Mouse (Mus musculus) frontal cortex, postnatal 25 days (tissue): ENCODE results near the gene Pdpn.

Experiments used
- DNase-seq, 2 experiments: peaks; one replicate each; pipeline ENCODE4 v3.0.0; 2022; ENCODE audit warnings: low spot score in 2 of 2

Gene Pdpn

DNA sequence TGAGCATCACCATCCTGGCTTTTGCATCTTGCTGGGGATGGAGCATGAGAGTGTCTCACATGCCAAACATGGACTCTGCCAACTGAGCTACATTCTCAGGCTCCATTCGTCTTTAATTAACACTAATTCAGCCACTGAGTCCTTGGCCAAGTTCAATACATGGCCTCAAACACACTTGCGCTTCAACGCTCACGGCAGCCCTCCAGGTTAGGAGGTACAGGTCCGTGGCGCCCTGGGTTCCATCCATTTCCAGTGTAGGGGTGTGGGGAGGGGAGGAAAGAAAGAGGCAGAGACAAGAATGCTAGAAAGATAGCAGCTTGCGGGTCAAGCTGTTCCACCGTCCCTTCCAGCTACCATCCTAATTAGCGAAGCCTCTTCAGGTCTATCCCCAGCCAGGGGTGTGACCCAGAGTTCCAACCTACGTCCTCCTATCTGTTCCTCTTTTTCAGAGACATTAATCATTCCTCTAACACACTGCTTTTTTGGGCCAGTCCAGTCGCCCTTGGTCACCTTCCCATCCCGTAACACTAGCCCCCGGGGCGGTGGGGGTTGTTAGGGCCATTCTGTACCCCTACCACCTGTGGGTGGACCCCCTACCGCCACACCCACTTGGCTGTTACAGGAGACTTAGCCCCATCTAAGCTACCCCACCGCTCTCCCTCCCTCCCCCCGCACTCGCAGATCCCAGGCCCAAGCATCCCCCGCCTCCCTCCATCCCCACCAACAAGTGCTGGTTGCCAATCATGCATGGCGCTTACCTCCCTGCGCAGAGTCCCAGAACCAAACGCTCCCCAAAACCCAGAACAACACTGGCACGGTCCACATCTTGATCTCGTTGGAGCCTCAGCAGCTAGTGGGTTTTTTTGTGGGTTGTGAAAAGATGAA lies 691 bp downstream of the Pdpn start:
- no peak for DNase-seq

DNA sequence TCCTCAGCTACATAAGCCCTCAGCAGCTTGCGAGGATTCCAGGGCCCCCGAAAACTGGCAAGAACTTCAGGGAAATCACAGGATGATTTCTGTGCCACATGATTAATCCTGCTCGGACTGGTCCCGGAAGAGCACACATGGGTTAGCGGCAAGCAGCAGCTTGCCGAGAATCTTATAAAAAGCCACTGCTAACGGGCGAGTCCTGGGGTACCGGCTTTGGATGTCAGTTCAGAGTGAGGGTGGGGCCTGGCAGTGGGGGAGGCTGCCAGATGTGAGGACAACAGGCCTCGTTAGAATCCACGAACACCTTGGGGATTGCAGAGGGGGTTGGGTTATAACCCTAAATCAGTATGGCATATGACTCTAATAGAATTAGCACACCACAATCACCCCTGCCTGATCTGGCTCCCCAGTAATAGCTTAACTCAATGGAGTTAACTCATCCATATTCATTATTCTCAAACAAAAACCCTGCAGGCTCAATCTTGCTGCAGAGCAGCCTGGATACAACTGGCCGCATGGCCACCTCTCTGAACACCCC lies 2.3 kb downstream of the Pdpn start:
- DNase-seq: no peak

GRCm38 (mm10) chr4:143296153-143296552 lies 3.2 kb downstream of the Pdpn start:
- DNase-seq: no peak

GRCm38 (mm10) chr4:143294324-143294723 lies 5.0 kb downstream of the Pdpn start:
- no peak for DNase-seq

- no peak for DNase-seq
Observed at GRCm38 (mm10) chr4:143288880-143289279, 10.5 kb downstream of the Pdpn start.

- DNase-seq: no peak
Observed at GRCm38 (mm10) chr4:143288473-143288872, 10.9 kb downstream of the Pdpn start.

- DNase-seq: no peak
Observed at GRCm38 (mm10) chr4:143287065-143287464, 12.3 kb downstream of the Pdpn start.

- peak in 1 of 2 experiments; percentile 19 for DNase-seq
Observed at GRCm38 (mm10) chr4:143280166-143280565, 19.2 kb downstream of the Pdpn start.

DNA sequence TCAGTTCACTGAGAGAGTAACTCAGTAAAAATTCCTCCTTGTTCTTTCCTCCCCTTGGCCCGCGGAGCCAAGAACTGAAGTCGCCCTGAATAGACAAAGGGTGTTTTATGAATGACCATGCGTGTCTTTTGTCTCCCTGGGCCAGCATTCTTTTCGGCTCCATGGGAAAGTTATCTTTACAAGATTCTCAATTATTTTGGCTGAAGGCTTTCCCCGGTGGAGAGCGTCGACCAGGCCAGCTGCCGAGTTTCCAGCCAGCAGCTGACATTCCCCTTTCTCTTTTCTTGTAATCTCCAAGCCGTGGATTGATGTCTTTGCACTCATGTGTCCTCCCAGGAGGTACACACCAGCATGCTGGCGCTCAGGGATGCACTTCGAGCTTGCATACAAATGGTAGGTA lies 19.7 kb downstream of the Pdpn start:
- no peak for DNase-seq

DNA sequence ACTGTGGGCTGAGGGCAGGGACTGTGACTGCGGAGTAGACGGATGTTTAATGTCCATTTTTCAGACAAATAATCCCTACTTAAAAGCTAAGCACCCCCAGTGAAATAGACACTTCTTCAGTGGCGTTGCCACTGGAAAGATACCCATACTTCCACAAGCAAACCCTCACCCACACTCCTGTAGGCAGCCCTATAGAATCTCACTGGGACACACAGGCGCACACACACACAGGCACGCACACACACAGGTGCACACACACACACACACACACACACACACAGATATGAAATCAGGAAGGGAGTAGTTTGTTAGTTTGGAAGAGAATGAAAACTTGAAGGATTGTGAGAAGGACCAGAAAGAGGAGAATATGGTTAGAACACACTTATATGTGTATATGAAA lies 20.3 kb downstream of the Pdpn start:
- DNase-seq: no peak

DNA sequence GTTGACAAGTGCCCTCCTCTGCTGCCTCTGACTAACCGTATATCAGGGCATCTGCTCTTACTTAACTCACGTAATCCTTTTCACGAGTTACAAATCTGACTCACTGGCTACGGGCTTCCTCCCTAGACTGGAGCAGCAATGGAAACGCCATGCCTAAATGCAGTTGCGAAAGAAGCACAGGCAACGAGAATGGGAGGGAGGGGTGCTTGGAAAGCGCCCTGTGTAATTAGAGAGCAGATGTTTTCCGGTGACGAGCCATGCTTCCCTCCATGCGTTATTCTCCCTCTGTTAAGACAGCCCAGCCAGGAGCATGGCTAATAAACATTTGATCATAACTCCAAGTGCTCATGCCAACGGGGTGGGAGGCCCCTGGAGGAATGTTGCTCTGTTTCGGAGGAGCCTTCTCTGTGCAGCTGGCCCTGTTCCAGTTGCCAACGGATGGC lies 20.9 kb downstream of the Pdpn start:
- peak in 1 of 2 experiments; percentile 27 for DNase-seq

- no peak for DNase-seq
Observed at GRCm38 (mm10) chr4:143277319-143277718, 22.0 kb downstream of the Pdpn start.

DNA sequence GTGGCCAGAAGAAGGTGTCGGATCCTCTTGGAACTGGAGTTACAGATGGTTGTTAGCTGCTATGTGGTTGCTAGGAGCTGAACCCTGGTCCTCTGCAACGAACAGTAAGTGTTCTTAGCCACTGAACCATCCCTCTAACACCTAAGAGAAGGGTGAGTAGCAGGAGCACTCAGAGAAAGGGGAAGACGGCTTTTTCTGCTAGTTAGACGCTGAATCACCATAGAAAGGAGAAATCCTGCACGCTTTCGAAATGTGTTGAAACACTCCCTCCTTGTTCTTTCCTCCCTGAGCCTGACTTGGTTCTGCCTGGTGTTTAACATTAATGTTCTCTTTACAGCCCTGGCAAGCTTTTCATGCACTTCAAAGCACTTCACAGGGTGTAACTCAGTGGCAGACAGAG lies 27.8 kb downstream of the Pdpn start:
- DNase-seq: no peak

GRCm38 (mm10) chr4:143270903-143271302 lies 28.5 kb downstream of the Pdpn start:
- no peak for DNase-seq

DNA sequence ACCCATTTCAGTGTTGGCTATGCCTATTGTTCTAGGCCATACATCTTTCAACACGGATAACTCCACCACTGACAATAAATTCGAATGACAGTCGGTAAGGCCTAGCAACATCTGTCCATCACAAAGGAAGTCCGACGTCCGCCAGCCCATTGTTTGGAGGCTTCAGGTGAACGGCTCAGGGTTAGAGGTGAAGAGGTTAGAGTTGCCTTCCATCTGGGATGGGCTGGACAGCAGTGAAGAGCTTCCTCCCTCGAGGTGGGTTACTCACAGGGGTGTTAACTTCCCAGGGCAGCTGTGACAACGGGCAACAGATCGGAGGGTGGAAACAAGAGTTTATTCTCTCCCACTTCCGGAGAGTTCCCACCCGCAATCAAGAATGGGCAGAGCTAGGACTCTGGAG lies 36.7 kb downstream of the Pdpn start:
- no peak for DNase-seq

- no peak for DNase-seq
Observed at GRCm38 (mm10) chr4:143259718-143260349, 39.5 kb downstream of the Pdpn start.

DNA sequence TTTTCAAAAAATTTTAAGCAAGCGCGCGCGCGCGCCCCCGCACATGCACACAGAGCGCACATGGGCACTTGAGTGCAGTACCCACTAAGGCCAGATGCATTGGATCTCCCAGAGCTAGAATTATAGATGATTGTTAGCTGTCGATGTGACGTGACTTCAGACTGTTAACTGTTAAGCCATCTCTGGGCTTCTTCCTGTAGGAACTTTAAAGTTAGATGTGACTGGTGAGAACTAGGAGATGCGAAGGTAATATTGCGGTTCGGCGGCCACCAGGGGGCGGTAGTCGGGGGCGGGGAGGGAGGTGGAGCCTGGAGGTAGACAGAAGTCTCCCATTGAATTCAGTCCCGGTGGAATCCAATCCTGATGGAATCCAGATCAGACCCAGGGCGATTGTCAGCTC lies 40.8 kb downstream of the Pdpn start:
- peak in 1 of 2 experiments; percentile 22 for DNase-seq

- no peak for DNase-seq
Observed at GRCm38 (mm10) chr4:143257971-143258370, 41.4 kb downstream of the Pdpn start.

DNA sequence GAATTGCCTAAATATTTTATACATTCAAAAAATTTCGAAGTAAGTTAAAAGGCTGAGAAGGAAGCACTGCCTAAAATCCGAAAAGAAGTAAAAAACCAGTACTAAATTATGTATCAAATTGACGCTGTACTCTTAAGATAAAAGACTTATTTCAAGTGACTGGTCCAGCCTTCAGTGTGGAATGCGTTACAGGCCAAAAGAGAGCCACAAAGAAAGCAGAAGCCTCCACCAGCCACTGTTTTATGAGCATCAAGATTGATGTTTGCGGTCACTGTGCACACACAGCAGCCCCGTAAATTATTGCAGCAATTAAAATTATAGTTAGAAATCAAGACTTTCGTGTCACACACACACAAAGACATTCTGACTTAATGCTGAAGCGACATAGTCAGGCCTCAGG lies 43.8 kb downstream of the Pdpn start:
- DNase-seq: no peak

GRCm38 (mm10) chr4:143253356-143253755 lies 46.0 kb downstream of the Pdpn start:
- no peak for DNase-seq

GRCm38 (mm10) chr4:143248050-143248449 lies 51.3 kb downstream of the Pdpn start:
- DNase-seq: no peak

DNA sequence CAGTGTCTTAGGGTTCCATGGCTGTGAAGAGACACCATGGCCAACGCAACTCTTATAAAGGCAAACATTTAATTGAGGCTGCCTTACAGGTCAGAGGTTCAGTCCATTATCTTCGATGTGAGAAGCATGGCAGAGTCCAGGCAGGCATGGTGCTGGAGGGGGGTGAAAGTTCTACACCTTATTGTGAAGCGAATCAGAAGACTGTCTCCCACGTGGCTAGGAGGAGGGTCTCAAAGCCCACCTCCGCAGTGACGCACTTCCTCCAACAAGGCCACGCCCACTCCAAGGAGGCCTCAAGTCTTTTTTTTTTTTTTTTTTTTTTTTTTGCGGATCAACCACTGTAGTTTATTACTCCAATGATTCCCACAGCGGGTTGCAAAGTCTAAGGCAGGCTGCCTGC lies 58.1 kb downstream of the Pdpn start:
- no peak for DNase-seq
